Mouse (Mus musculus): ENCODE results near the gene Cpne8. TPM values are rescaled to one million over a fixed set of nuclear protein-coding genes. Genes with fewer than 3 reads are reported as not detected.
"Not testable (repeated sequence)": the region's sequence is repeated elsewhere in the genome, so short reads cannot be mapped to it uniquely, and the experiment has no call there.

Cpne8 gene
- total RNA-seq, 4 experiments from 2014 or later: 7.1 to 9.2 (median 8.0) TPM

- no peak for DNase-seq (ENCODE audit: low spot score)
Measured at GRCm38 (mm10) chr15:90490186-90490585, 189.0 kb downstream of the Cpne8 start.

DNA sequence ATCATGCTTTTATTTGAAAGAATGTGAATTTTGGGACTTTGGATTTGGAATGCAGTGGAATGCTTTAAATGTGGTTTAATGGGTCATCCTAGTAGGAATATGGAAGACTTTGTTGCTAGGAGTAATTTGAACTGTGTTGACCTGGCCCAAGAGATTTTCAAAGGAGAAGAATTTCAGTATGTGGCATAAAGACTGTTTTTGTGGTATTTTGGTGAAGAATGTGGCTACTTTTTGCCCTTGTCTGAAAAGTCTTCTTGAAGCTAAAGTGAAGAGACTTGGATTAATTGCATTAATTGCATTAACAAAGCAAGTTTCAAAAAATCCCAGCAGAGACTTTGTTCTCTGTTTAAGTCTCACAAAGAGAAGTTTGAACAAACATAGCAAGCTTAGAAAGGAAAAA is 208.7 kb downstream of the Cpne8 start:
- not testable (repeated sequence) for DNase-seq (ENCODE audit: low spot score)

DNA sequence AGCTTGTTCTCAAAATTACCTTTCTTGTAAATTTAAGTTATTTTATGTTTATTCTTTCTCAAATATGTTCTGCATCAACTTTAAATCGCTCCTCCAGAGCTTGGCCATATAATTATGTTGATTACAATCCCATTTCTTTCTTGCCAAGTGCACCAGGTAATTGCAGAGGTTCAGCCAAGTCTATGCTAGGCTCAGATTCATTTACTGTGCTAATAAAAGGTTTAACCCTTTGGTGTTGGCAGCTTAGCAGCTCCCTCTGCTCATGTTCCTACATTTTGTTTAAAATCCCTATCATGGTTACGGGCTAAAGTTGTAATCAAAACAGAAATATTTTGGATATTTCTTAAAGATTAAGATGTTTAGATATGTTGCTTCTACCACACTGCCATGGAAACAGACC is 216.0 kb downstream of the Cpne8 start:
- DNase-seq (ENCODE audit: low spot score): no peak

GRCm38 (mm10) chr15:90446076-90446475 is 233.2 kb downstream of the Cpne8 start:
- DNase-seq (ENCODE audit: low spot score): no peak

Measured in heart, adult 8-10 months (tissue).